Mouse (Mus musculus) adrenal gland, adult 8-10 months (tissue): ENCODE measurements around the gene Nutm1. TPM values are rescaled to one million over a fixed set of nuclear protein-coding genes. Genes with fewer than 3 reads are reported as not detected.

Experiments
- DNase-seq: peaks from one replicate; pipeline ENCODE4 v3.0.0; 2022
- total RNA-seq, 4 experiments: library from RNA; stranded (reverse); gene quantifications; 2 replicates each; pipeline ENCODE4 v1.2.4; 2022

Gene Nutm1
- total RNA-seq, 4 experiments from 2014 or later = 0.06 TPM; not detected in 3

GRCm38 (mm10) chr2:112261748-112262653 is 2.9 kb upstream of the Nutm1 start, which contains the start of gene Nop10:
Gene Nop10, plus strand, starts transcription at chr2:112261926.
- peak; percentile 85 for DNase-seq

- no peak for DNase-seq
Observed at GRCm38 (mm10) chr2:112254675-112255515, 4.2 kb downstream of the Nutm1 start.

GRCm38 (mm10) chr2:112249780-112250453 is 9.2 kb downstream of the Nutm1 start:
- no peak for DNase-seq

- DNase-seq = no peak
Observed at GRCm38 (mm10) chr2:112247323-112247722, 11.8 kb downstream of the Nutm1 start.

- no peak for DNase-seq
Observed at GRCm38 (mm10) chr2:112246193-112246592, 12.9 kb downstream of the Nutm1 start.

GRCm38 (mm10) chr2:112245307-112245706 is 13.8 kb downstream of the Nutm1 start:
- no peak for DNase-seq

GRCm38 (mm10) chr2:112241787-112242186 is 17.3 kb downstream of the Nutm1 start:
- no peak for DNase-seq

- no peak for DNase-seq
Observed at GRCm38 (mm10) chr2:112239935-112240721, 19.0 kb downstream of the Nutm1 start.

GRCm38 (mm10) chr2:112239212-112239934 is 19.7 kb downstream of the Nutm1 start, which contains the start of gene Lpcat4:
Gene Lpcat4, plus strand, starts transcription at chr2:112239468.
- peak; percentile 64 for DNase-seq

- DNase-seq = no peak
Observed at GRCm38 (mm10) chr2:112238006-112238405, 21.1 kb downstream of the Nutm1 start.

GRCm38 (mm10) chr2:112236620-112237019 is 22.5 kb downstream of the Nutm1 start:
- no peak for DNase-seq

- no peak for DNase-seq
Observed at GRCm38 (mm10) chr2:112232623-112233022, 26.5 kb downstream of the Nutm1 start.

- DNase-seq = no peak
Observed at GRCm38 (mm10) chr2:112224356-112224755, 34.7 kb downstream of the Nutm1 start.

- DNase-seq = no peak
Observed at GRCm38 (mm10) chr2:112222607-112223006, 36.5 kb downstream of the Nutm1 start.

- no peak for DNase-seq
Observed at GRCm38 (mm10) chr2:112220880-112221279, 38.2 kb downstream of the Nutm1 start.

- DNase-seq = no peak
Observed at GRCm38 (mm10) chr2:112217614-112218013, 41.5 kb downstream of the Nutm1 start.

GRCm38 (mm10) chr2:112215977-112216376 is 43.1 kb downstream of the Nutm1 start:
- DNase-seq = no peak

- no peak for DNase-seq
Observed at GRCm38 (mm10) chr2:112210699-112211098, 48.4 kb downstream of the Nutm1 start.

GRCm38 (mm10) chr2:112210142-112210541 is 48.9 kb downstream of the Nutm1 start:
- DNase-seq = no peak

GRCm38 (mm10) chr2:112203056-112203455 is 56.0 kb downstream of the Nutm1 start:
- DNase-seq = no peak
